Mouse (Mus musculus) liver, adult 2 months (tissue): Measurements from ENCODE around the gene Bcl6b.

Source experiments
- CTCF ChIP-seq: fragments of 200-500 bp; IDR thresholded peaks from 2 replicates; pipeline ENCODE4 v1.5.1; 2011; ENCODE audit warnings: low read depth, low read length, control low read depth
- POLR2A ChIP-seq: fragments of 200-500 bp; IDR thresholded peaks from 2 replicates; pipeline ENCODE4 v1.6.1; 2011; ENCODE audit warnings: low read length, control low read depth; ENCODE audit not compliant: insufficient read depth; ENCODE audit errors: extremely low read depth

- TF ChIP-seq CTCF (no peak), POLR2A (no peak)
Measured at GRCm38 (mm10) chr11:70185120-70185519, 44.5 kb downstream of the Bcl6b start.
